ENCODE assay signal across 22 mouse cellular contexts in genomic region chr3:83251899-83252298, GRCm38 (mm10).
"Had no signal": no experiment of that assay in that cellular context is flagged by ENCODE, and none has a peak within 500 bp of the region (broad histone marks: within the 10 kb centered on the region; RNA-seq: fewer than 3 reads in every experiment).

No protein-coding gene starts in this region.

- ATAC-seq: hindbrain, postnatal 0 days; intestine, embryonic 16.5 days had no signal

- DNase-seq: gastrocnemius, postnatal 14 days; gastrocnemius, postnatal 36 days; heart, adult 18-20 months; heart, postnatal 14 days; heart, postnatal 36 days; kidney, adult 18-20 months; kidney, adult 8-10 months; kidney, postnatal 10 days; kidney, postnatal 25 days; kidney, postnatal 4 days; liver had no signal

- H3K4me3 ChIP-seq: heart, embryonic 13.5 days; heart, embryonic 15.5 days; hindbrain, embryonic 13.5 days; hindbrain, embryonic 15.5 days; layer of hippocampus, adult 2 months; left cerebral cortex, adult 2 months; limb, embryonic 10.5 days; limb, embryonic 12.5 days had no signal

- H3K4me2 ChIP-seq: heart, embryonic 11.5 days; heart, embryonic 13.5 days; heart, embryonic 15.5 days; hindbrain, embryonic 13.5 days; hindbrain, embryonic 15.5 days; limb, embryonic 12.5 days had no signal

- H3K4me1 ChIP-seq: hindbrain, embryonic 13.5 days; hindbrain, embryonic 15.5 days had no signal

- H3K9ac ChIP-seq: heart, embryonic 13.5 days; heart, embryonic 15.5 days; hindbrain, embryonic 13.5 days; hindbrain, embryonic 15.5 days; limb, embryonic 12.5 days had no signal

- H3K9me3 ChIP-seq: heart, embryonic 13.5 days; heart, embryonic 15.5 days; hindbrain, embryonic 13.5 days; hindbrain, embryonic 15.5 days; limb, embryonic 10.5 days; limb, embryonic 12.5 days had no signal

- H3K27ac ChIP-seq: heart, embryonic 13.5 days; heart, embryonic 15.5 days; hindbrain, embryonic 13.5 days; hindbrain, embryonic 15.5 days; hindbrain, postnatal 0 days; layer of hippocampus, adult 2 months; left cerebral cortex, adult 2 months; limb, embryonic 10.5 days; limb, embryonic 12.5 days had no signal

- H3K27me3 ChIP-seq: heart, embryonic 13.5 days; heart, embryonic 15.5 days; hindbrain, embryonic 13.5 days; hindbrain, embryonic 15.5 days; limb, embryonic 12.5 days had no signal

- H3K36me3 ChIP-seq: heart, embryonic 13.5 days; heart, embryonic 15.5 days; hindbrain, embryonic 13.5 days; hindbrain, embryonic 15.5 days; limb, embryonic 10.5 days; limb, embryonic 12.5 days had no signal
